Mouse (Mus musculus): Measurements from ENCODE around the gene Ffar2.

DNA sequence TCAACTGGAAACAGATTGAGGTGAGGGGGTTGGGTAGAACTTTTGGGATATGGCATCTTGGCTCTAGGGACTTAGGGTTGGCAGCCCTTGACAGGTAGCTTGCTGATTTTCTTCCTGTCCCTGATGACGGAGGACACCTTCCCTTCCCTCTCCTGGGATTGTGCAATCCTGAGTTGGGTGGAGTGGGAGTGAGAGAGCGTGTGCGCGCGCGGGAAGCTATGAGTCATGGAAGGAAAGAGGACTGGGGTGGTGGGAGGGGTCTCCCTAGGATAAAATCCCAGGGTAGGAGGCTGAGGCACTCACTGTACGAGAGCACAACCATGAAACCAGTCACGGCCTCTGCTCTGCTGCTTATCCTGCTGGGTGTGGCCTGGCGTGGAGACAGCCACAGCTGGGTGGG is 47.5 kb downstream of the Ffar2 start:
- TF ChIP-seq POLR2A (IDR thresholded peaks at IDR 0.05; ENCODE audit: borderline replicate concordance, control insufficient read depth, low read depth, low read length) (no peak), CTCF (IDR thresholded peaks at IDR 0.05; ENCODE audit: control insufficient read depth, insufficient read depth, low read length) (no peak)
